Mouse (Mus musculus) stomach, postnatal 0 days (tissue): ENCODE data around the gene Depdc5.

Experiments used
- CTCF ChIP-seq: IDR thresholded peaks from 2 replicates; pipeline ENCODE4 v1.5.1; 2016; ENCODE audit warnings: antibody characterized with exemption, low read depth, mild to moderate bottlenecking, moderate library complexity
- EP300 ChIP-seq: optimal IDR thresholded peaks from 2 replicates; pipeline ENCODE3; 2016; ENCODE audit warnings: antibody characterized with exemption

DNA sequence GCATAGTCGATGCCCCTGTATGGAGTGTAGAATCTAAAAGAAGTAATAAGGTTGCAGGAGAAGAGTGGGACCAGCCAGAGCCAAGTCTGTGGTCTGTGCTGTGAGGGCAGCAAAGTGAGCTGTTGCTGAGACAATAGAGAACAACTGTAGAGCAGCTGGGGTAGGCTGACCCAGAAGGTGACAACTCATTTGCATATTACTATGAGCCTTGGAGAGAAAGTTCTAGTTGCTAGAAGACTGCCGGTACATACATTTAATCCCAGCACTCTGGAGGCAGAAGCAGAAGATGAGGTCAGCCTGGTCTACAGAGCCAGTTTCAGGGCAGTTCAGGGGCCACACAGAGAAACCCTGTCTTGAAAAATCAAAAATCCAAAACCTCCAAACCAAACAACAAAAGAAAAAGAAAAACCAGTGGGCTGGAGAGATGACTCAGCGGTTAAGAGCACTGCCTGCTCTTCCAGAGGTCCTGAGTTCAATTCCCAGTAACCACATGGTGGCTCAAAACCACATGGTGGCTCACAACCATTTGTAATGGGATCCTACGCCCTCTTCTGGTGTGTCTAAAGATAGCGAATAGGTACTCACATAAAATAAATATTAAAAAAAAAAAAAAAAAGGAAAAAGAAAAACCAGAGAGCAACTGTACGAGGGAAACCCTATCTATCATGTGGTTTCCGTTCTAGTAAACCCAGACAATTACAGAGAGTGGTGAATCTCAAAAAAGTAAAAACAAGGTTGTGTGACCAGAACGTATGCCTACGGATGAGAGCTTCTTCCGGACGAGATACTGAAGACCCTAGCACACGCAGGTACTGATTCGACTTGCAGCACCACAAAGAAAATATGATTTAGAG is 175.4 kb downstream of the Depdc5 start:
- TF ChIP-seq EP300 (no peak), CTCF (no peak)
